Mouse (Mus musculus) kidney, adult 2 months (tissue): Measurements from ENCODE around the gene Kcnk4. TPM values are rescaled to one million over a fixed set of nuclear protein-coding genes. Genes with fewer than 3 reads are reported as not detected.

Experiments used
- DNase-seq: peaks from one replicate; pipeline ENCODE4 v3.0.0; 2021
- H3K27ac ChIP-seq: fragments of 200-500 bp; 2 replicates; pipeline ENCODE4 v1.5.1; 2012; ENCODE audit warnings: low read depth, low read length, control low read depth, inconsistent platforms; ENCODE audit not compliant: insufficient read depth
- H3K27me3 ChIP-seq: fragments of 200-500 bp; replicated peaks from 2 replicates; pipeline ENCODE4 v1.6.1; 2012; ENCODE audit warnings: mild to moderate bottlenecking, moderate library complexity, low read length, inconsistent platforms; ENCODE audit not compliant: control insufficient read depth, insufficient read depth
- H3K36me3 ChIP-seq: fragments of 200-500 bp; 2 replicates; pipeline ENCODE4 v1.6.1; 2012; ENCODE audit warnings: mild to moderate bottlenecking, moderate library complexity, low read length, inconsistent platforms; ENCODE audit not compliant: control insufficient read depth, insufficient read depth
- H3K4me1 ChIP-seq: fragments of 200-500 bp; 2 replicates; pipeline ENCODE4 v1.6.1; 2011; ENCODE audit warnings: low read length; ENCODE audit not compliant: control insufficient read depth, insufficient read depth
- H3K4me3 ChIP-seq: fragments of 200-500 bp; 2 replicates; pipeline ENCODE4 v1.5.1; 2011; ENCODE audit warnings: mild to moderate bottlenecking, low read depth, low read length, control low read depth; ENCODE audit not compliant: insufficient read depth
- CTCF ChIP-seq: fragments of 200-500 bp; conservative IDR thresholded peaks from 2 replicates; pipeline ENCODE4 v1.5.1; 2011; ENCODE audit warnings: low read depth, mild to moderate bottlenecking, control low read depth, low read length, moderate library complexity, mixed read lengths; ENCODE audit not compliant: insufficient read depth, insufficient read length
- POLR2A ChIP-seq: fragments of 200-500 bp; IDR thresholded peaks from one replicate; pipeline ENCODE4 v1.6.1; 2011; ENCODE audit warnings: low read depth, low read length, control low read depth
- WGBS: fragments of 180-500 bp; shearing (Covaris S2); methylation state at CpG from one replicate; pipeline ENCODE4 v1.1.7; 2018; 5-methylcytosine and 5-hydroxymethylcytosine counted together
- polyA plus RNA-seq: library from polyadenylated mRNA; depleted of rRNA; stranded (reverse); fragments of >200 nt; gene quantifications from 2 replicates; pipeline ENCODE4 v1.2.3, GENCODE M21; 2012

The Kcnk4 gene
- polyA plus RNA-seq, 1 experiment, result 0.08 TPM

- Histone ChIP-seq H3K36me3 (no peaks in the 10 kb centered on the region), H3K4me1 (peaks cover 10% of the 10 kb centered on the region; the same call in 1 of the 2 replicates), H3K27ac (no peak overlapping the region), H3K27me3 (no peaks in the 10 kb centered on the region), H3K4me3 (no peak overlapping the region)
- TF ChIP-seq POLR2A (no peak), CTCF (no peak)
- WGBS, result 87% methylated on average over 10 of the region's 10 CpGs
- DNase-seq, result no peak
Observed at GRCm38 (mm10) chr19:6956461-6956860, 22.1 kb upstream of the Kcnk4 start.

- TF ChIP-seq CTCF, result no peak
- TF ChIP-seq POLR2A, result no peak
- Histone ChIP-seq H3K4me3 (no peak overlapping the region), H3K36me3 (no peaks in the 10 kb centered on the region), H3K4me1 (peaks cover 10% of the 10 kb centered on the region; the same call in 1 of the 2 replicates), H3K27me3 (no peaks in the 10 kb centered on the region), H3K27ac (no peak overlapping the region)
- DNase-seq, result no peak
- WGBS, result 88% methylated on average over 7 of the region's 7 CpGs
Observed at GRCm38 (mm10) chr19:6955424-6955823, 21.1 kb upstream of the Kcnk4 start.

- H3K27me3 ChIP-seq, result no peaks in the 10 kb centered on the region
- H3K27ac ChIP-seq, result no peak overlapping the region
- H3K4me1 ChIP-seq, result peaks cover 14% of the 10 kb centered on the region; the same call in 1 of the 2 replicates
- 26% methylated on average over 9 of the region's 9 CpGs for WGBS
- no peaks in the 10 kb centered on the region for H3K36me3 ChIP-seq
- H3K4me3 ChIP-seq, result no peak overlapping the region
- DNase-seq, result peak; percentile 74
- TF ChIP-seq CTCF, result peak; percentile 61
- no peak for TF ChIP-seq POLR2A
Observed at GRCm38 (mm10) chr19:6954046-6954445, 19.7 kb upstream of the Kcnk4 start.

GRCm38 (mm10) chr19:6952712-6953037, 18.4 kb upstream of the Kcnk4 start:
- 27% methylated on average over 3 of the region's 3 CpGs for WGBS
- H3K4me3 ChIP-seq, result peak overlapping the region; percentile 91

GRCm38 (mm10) chr19:6951994-6952711, 17.8 kb upstream of the Kcnk4 start:
- Histone ChIP-seq H3K4me3 (peak overlapping the region; percentile 91), H3K27me3 (no peaks in the 10 kb centered on the region), H3K36me3 (no peaks in the 10 kb centered on the region), H3K27ac (peak overlapping the region; percentile 93), H3K4me1 (peaks cover 14% of the 10 kb centered on the region; the same call in 1 of the 2 replicates)
- peak; percentile 93 for DNase-seq
- TF ChIP-seq POLR2A (no peak), CTCF (no peak)
- 2% methylated on average over 31 of the region's 31 CpGs for WGBS

More at GRCm38 (mm10) chr19:6952712-6953037, 18.4 kb upstream of the Kcnk4 start:
- Histone ChIP-seq H3K4me1 (peaks cover 14% of the 10 kb centered on the region; the same call in 1 of the 2 replicates), H3K36me3 (no peaks in the 10 kb centered on the region), H3K27ac (peak overlapping the region; percentile 93), H3K27me3 (no peaks in the 10 kb centered on the region)
- peak; percentile 83 for DNase-seq
- TF ChIP-seq POLR2A, result no peak
- TF ChIP-seq CTCF, result no peak

GRCm38 (mm10) chr19:6951381-6951968, 17.2 kb upstream of the Kcnk4 start:
- WGBS, result under 1% methylated on average over 35 of the region's 35 CpGs
- H3K36me3 ChIP-seq, result no peaks in the 10 kb centered on the region
- peak; percentile 98 for DNase-seq
- H3K27ac ChIP-seq, result peak overlapping the region; percentile 95
- no peaks in the 10 kb centered on the region for H3K27me3 ChIP-seq
- H3K4me1 ChIP-seq, result peaks cover 14% of the 10 kb centered on the region; the same call in 1 of the 2 replicates
- peak overlapping the region; percentile 91 for H3K4me3 ChIP-seq
- TF ChIP-seq POLR2A, result peak; percentile 54
- TF ChIP-seq CTCF, result no peak

GRCm38 (mm10) chr19:6950613-6951153, 16.4 kb upstream of the Kcnk4 start:
- under 1% methylated on average over 28 of the region's 28 CpGs for WGBS
- peak overlapping the region; percentile 95 for H3K27ac ChIP-seq
- DNase-seq, result peak; percentile 80
- TF ChIP-seq POLR2A (peak; percentile 73), CTCF (0 out of 2 replicates have a peak, but pooled peaks have one; percentile 1)
- peak overlapping the region; percentile 91 for H3K4me3 ChIP-seq
- H3K36me3 ChIP-seq, result no peaks in the 10 kb centered on the region
- peaks cover 14% of the 10 kb centered on the region; the same call in 1 of the 2 replicates for H3K4me1 ChIP-seq
- no peaks in the 10 kb centered on the region for H3K27me3 ChIP-seq
